Mouse (Mus musculus) MEL (cell line): ENCODE measurements at regions not wholly inside any gene's neighbourhood (a gene's known extent, or its start where the extent isn't known, plus 50 kb on each side); places are given as distances from the start of the nearest gene placed in this dataset.

Experiments
- CHD1 ChIP-seq: IDR thresholded peaks from 2 replicates; pipeline ENCODE4 v1.6.1; 2012; ENCODE audit warnings: low read depth, mild to moderate bottlenecking, inconsistent platforms, low read length, improper control_type of control experiment
- CTCF ChIP-seq, 3 experiments: IDR thresholded peaks in 2 of 3; conservative IDR thresholded peaks in 1 of 3; 2 replicates each; pipeline ENCODE4 v1.5.1; 2011 to 2012; ENCODE audit warnings: low read length in 3 of 3, low read depth in 2 of 3, mild to moderate bottlenecking in 2 of 3, improper control_type of control experiment in 1 of 3, inconsistent platforms in 1 of 3, mixed read lengths in 1 of 3, moderate library complexity in 1 of 3; ENCODE audit not compliant: control insufficient read depth in 1 of 3, insufficient read depth in 1 of 3, poor library complexity in 1 of 3, severe bottlenecking in 1 of 3
- EP300 ChIP-seq, 2 experiments: IDR thresholded peaks; 2 replicates each; pipeline ENCODE4 v1.6.1; 2011; ENCODE audit warnings: improper control_type of control experiment in 2 of 2, low read length in 2 of 2, low read depth in 1 of 2, mild to moderate bottlenecking in 1 of 2
- GABPA ChIP-seq: IDR thresholded peaks from 2 replicates; pipeline ENCODE4 v1.6.1; 2012; ENCODE audit warnings: low read depth, mild to moderate bottlenecking, inconsistent platforms, low read length, improper control_type of control experiment, moderate library complexity
- GATA1 ChIP-seq: IDR thresholded peaks from 2 replicates; pipeline ENCODE4 v1.6.1; 2011; ENCODE audit warnings: low read depth, low read length, improper control_type of control experiment
- KAT2A ChIP-seq: conservative IDR thresholded peaks from 2 replicates; pipeline ENCODE4 v1.6.1; 2012; ENCODE audit warnings: low read depth, low read length, improper control_type of control experiment, inconsistent platforms
- MAFK ChIP-seq: IDR thresholded peaks from 2 replicates; pipeline ENCODE4 v1.6.1; 2011; ENCODE audit warnings: low read depth, mild to moderate bottlenecking, low read length, improper control_type of control experiment, borderline replicate concordance
- MAZ ChIP-seq: IDR thresholded peaks from 2 replicates; pipeline ENCODE4 v1.6.1; 2012; ENCODE audit warnings: low read depth, mild to moderate bottlenecking, inconsistent platforms, low read length, improper control_type of control experiment
- MXI1 ChIP-seq: IDR thresholded peaks from 2 replicates; pipeline ENCODE4 v1.6.1; 2011; ENCODE audit warnings: mild to moderate bottlenecking, low read depth, low read length, improper control_type of control experiment
- MYC ChIP-seq: IDR thresholded peaks from 2 replicates; pipeline ENCODE4 v1.6.1; 2011; ENCODE audit warnings: low read depth, mild to moderate bottlenecking, low read length, improper control_type of control experiment, moderate library complexity
- POLR2A ChIP-seq, 2 experiments: IDR thresholded peaks; 2 replicates each; pipeline ENCODE4 v1.6.1; 2011 to 2012; ENCODE audit warnings: low read length in 2 of 2, mild to moderate bottlenecking in 2 of 2, control low read depth in 1 of 2, improper control_type of control experiment in 1 of 2, low read depth in 1 of 2, moderate library complexity in 1 of 2; ENCODE audit not compliant: control insufficient read depth in 1 of 2, insufficient read depth in 1 of 2, poor library complexity in 1 of 2
- TAL1 ChIP-seq: IDR thresholded peaks from 2 replicates; pipeline ENCODE4 v1.6.1; 2012; ENCODE audit warnings: mild to moderate bottlenecking, inconsistent platforms, low read length, moderate library complexity, mixed read lengths

DNA sequence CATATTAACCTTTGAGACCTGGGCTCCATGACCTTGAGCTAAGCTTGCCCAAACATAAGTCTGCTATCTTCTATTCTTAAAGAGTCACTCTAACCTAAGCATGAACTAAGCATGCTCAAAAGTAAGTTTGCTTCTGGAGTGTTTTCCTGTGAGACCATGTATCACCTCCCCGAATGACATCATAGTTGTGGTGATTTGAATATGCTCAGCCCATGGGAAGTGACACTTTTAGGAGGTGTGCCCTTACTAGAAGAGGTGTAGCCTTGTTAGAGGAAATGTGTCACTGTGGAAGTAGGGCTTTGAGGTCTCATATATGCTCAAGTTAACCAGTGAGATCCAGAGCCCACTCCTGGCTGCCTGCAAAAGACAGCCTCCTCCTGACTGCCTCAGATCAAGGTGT lies 114.7 kb upstream of the Sesn3 start:
- TF ChIP-seq MAZ (no peak), POLR2A (IDR thresholded peaks at IDR 0.05; ENCODE audit: control insufficient read depth in 1 of 2, insufficient read depth in 1 of 2, low read depth in 1 of 2, low read length in 2 of 2, poor library complexity in 1 of 2) (no peak), CTCF (IDR thresholded peaks at IDR 0.05 in 2 of 3, conservative IDR thresholded peaks at IDR 0.05 in 1 of 3; ENCODE audit: control insufficient read depth in 1 of 3, insufficient read depth in 1 of 3, low read depth in 2 of 3, low read length in 3 of 3, poor library complexity in 1 of 3, severe bottlenecking in 1 of 3) (no peak), TAL1 (no peak), GABPA (no peak), GATA1 (no peak), KAT2A (no peak), MYC (no peak), EP300 (IDR thresholded peaks at IDR 0.05; ENCODE audit: low read depth in 1 of 2, low read length in 2 of 2) (no peak), CHD1 (no peak), MXI1 (no peak), MAFK (no peak)
